Mouse (Mus musculus) limb, embryonic 14.5 days (tissue): ENCODE measurements around the gene Abcb8. TPM values are rescaled to one million over a fixed set of nuclear protein-coding genes. Genes with fewer than 3 reads are reported as not detected.

ENCODE experiments used
- ATAC-seq: fragments of 200-750 bp; cut with Nextera tagmentation; 2 replicates; pipeline ENCODE4 v1.8.0; 2017; ENCODE audit warnings: low read depth, moderate number of reproducible peaks, moderate TSS enrichment; ENCODE audit not compliant: low FRiP score
- DNase-seq: peaks from one replicate; pipeline ENCODE4 v3.0.0-alpha.2; 2015; ENCODE audit warnings: low spot score
- H3K27ac ChIP-seq: fragments of 300-500 bp; sonication (generic); replicated peaks from 2 replicates; pipeline ENCODE4 v1.5.1; 2014; ENCODE audit warnings: low read depth, mild to moderate bottlenecking, low read length, moderate library complexity, mixed read lengths
- H3K27me3 ChIP-seq: fragments of 300-500 bp; sonication (generic); 2 replicates; pipeline ENCODE4 v1.6.1; 2014; ENCODE audit warnings: low read length, mixed read lengths; ENCODE audit not compliant: control insufficient read depth, insufficient read depth
- H3K36me3 ChIP-seq: fragments of 300-500 bp; sonication (generic); 2 replicates; pipeline ENCODE4 v1.6.1; 2014; ENCODE audit warnings: mild to moderate bottlenecking, low read length, moderate library complexity, mixed read lengths; ENCODE audit not compliant: control insufficient read depth, insufficient read depth
- H3K4me1 ChIP-seq: fragments of 300-500 bp; sonication (generic); 2 replicates; pipeline ENCODE4 v1.6.1; 2014; ENCODE audit warnings: antibody characterized with exemption, low read length, mixed read lengths; ENCODE audit not compliant: control insufficient read depth, insufficient read depth
- H3K4me2 ChIP-seq: fragments of 300-500 bp; sonication (generic); replicated peaks from 2 replicates; pipeline ENCODE4 v1.6.1; 2014; ENCODE audit warnings: low read depth, mild to moderate bottlenecking, low read length, moderate library complexity; ENCODE audit not compliant: severe bottlenecking
- H3K4me3 ChIP-seq: fragments of 300-500 bp; sonication (generic); replicated peaks from 2 replicates; pipeline ENCODE4 v1.5.1; 2014; ENCODE audit warnings: low read length
- H3K9ac ChIP-seq: fragments of 300-500 bp; sonication (generic); 2 replicates; pipeline ENCODE4 v1.6.1; 2014; ENCODE audit warnings: mild to moderate bottlenecking, low read depth, low read length, moderate library complexity; ENCODE audit not compliant: severe bottlenecking
- H3K9me3 ChIP-seq: fragments of 300-500 bp; sonication (generic); 2 replicates; pipeline ENCODE4 v1.6.1; 2016; ENCODE audit warnings: low read length; ENCODE audit not compliant: control insufficient read depth
- POLR2A ChIP-seq: fragments of 200-500 bp; IDR thresholded peaks from 2 replicates; pipeline ENCODE4 v1.8.0; 2012; ENCODE audit warnings: inconsistent platforms, mild to moderate bottlenecking, moderate library complexity, borderline replicate concordance; ENCODE audit not compliant: insufficient read depth, insufficient read length; ENCODE audit errors: extremely low read depth
- WGBS: fragments of 180-500 bp; shearing (Covaris S2); extraction: QIAGEN DNeasy Blood & Tissue Kit; methylation state at CpG from one replicate; pipeline ENCODE4 v1.1.7; 2014; 5-methylcytosine and 5-hydroxymethylcytosine counted together
- polyA plus RNA-seq, 2 experiments: library from polyadenylated mRNA; depleted of rRNA in 1 of 2; stranded (reverse) in 1 of 2; unstranded in 1 of 2; fragments of >200 nt; fragmentation: Nextera tagmentation in 1 of 2; extraction: Ambion mirVana in 1 of 2; gene quantifications; 2 replicates each; pipeline versions ENCODE4 v1.2.1 to v1.2.3; 2012 to 2014

The Abcb8 gene
- polyA plus RNA-seq, 2 experiments: 35.8 to 45.3 TPM

- WGBS: under 1% methylated on average over 28 of the region's 41 CpGs
- peak; percentile 82 for ATAC-seq
- H3K9me3 ChIP-seq: no peaks in the 10 kb centered on the region
- H3K36me3 ChIP-seq: no peaks in the 10 kb centered on the region
- peak overlapping the region; percentile 60 for H3K4me3 ChIP-seq
- peaks cover 30% of the 10 kb centered on the region for H3K27me3 ChIP-seq
- peak; percentile 80 for DNase-seq
- no peak for TF ChIP-seq POLR2A
- peak overlapping the region; percentile 67; the same call in 1 of the 2 replicates for H3K27ac ChIP-seq
- peak overlapping the region; percentile 64; the same call in 1 of the 2 replicates for H3K9ac ChIP-seq
- peaks cover 18% of the 10 kb centered on the region for H3K4me1 ChIP-seq
- peak overlapping the region; percentile 99 for H3K4me2 ChIP-seq
Measured at GRCm38 (mm10) chr5:24351701-24352171, 41.7 kb upstream of the Abcb8 start.

DNA sequence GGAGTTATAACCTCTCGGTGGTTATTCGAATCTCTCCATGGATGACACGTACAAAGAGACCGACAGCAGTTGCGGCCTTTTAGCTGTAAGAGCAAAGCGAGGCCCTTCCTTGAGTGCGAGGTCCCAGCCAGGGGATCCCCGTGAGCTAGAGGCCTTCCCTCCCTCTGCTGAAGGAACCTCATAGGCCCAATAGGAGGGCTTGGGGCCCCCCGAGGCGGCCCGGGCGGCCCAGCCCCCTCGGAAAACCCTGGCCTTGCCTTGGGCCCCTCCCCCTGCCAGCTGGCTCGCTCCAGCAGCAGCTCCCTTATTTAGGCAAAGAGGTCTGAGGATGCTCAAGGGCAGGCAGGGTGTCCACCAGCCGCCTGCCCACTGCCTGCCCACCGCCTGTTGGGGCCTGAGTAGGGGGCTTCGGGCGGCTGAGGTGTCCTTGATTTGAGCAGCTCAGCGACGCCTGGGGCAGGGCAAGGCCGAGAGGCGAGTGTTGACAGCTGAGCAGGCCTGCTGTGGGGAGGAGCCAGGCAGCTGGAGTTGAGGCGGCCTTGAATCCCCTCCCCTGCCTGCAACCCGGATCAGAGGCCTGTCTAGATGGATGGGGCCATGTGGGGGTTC is 41.1 kb upstream of the Abcb8 start:
- peaks cover 30% of the 10 kb centered on the region for H3K27me3 ChIP-seq
- peak; percentile 65 for DNase-seq
- H3K4me1 ChIP-seq: peaks cover 18% of the 10 kb centered on the region
- peak overlapping the region; percentile 21; the same call in 1 of the 2 replicates for H3K9ac ChIP-seq
- no peak for TF ChIP-seq POLR2A
- peak overlapping the region; percentile 60 for H3K4me3 ChIP-seq
- H3K36me3 ChIP-seq: no peaks in the 10 kb centered on the region
- peak overlapping the region; percentile 99 for H3K4me2 ChIP-seq
- WGBS: 3% methylated on average over 23 of the region's 24 CpGs
- peak overlapping the region; percentile 67 for H3K27ac ChIP-seq
- ATAC-seq: peak; percentile 84
- H3K9me3 ChIP-seq: no peaks in the 10 kb centered on the region

GRCm38 (mm10) chr5:24353327-24353726 is 40.1 kb upstream of the Abcb8 start:
- no peaks in the 10 kb centered on the region for H3K36me3 ChIP-seq
- peaks cover 27% of the 10 kb centered on the region for H3K27me3 ChIP-seq
- H3K27ac ChIP-seq: no peak overlapping the region
- H3K4me1 ChIP-seq: peaks cover 18% of the 10 kb centered on the region
- no peak for ATAC-seq
- no peaks in the 10 kb centered on the region for H3K9me3 ChIP-seq
- no peak for TF ChIP-seq POLR2A
- H3K4me2 ChIP-seq: no peak overlapping the region
- 19% methylated on average over 4 of the region's 4 CpGs for WGBS
- no peak overlapping the region for H3K4me3 ChIP-seq
- no peak for DNase-seq
- H3K9ac ChIP-seq: no peak overlapping the region

DNA sequence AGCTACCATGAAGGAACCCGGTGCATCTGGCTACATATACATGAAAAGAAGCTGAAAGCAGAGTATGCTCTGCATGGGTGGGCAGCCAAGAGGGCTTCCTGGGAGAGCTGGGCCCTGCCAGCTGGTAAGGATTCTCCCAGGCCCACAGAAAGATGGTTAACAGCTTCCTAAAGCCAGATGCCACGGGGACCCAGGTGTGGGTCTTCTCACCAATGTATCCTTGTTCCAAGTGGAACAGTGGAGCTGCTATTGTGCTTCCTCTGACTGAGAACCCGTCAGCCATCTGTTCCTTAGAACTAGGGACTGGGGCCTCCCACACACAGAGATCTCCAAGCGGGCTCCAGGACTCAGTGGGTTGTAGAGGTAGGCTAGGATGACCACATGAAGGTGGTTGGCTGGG is 36.7 kb upstream of the Abcb8 start:
- H3K4me1 ChIP-seq: peaks cover 12% of the 10 kb centered on the region
- no peaks in the 10 kb centered on the region; the same call in 1 of the 2 replicates for H3K27me3 ChIP-seq
- H3K4me3 ChIP-seq: no peak overlapping the region
- H3K9me3 ChIP-seq: no peaks in the 10 kb centered on the region
- no peak overlapping the region for H3K27ac ChIP-seq
- WGBS: 57% methylated on average over 4 of the region's 4 CpGs
- ATAC-seq (no peak), DNase-seq (no peak)
- H3K4me2 ChIP-seq: no peak overlapping the region
- no peak for TF ChIP-seq POLR2A
- H3K36me3 ChIP-seq: no peaks in the 10 kb centered on the region
- no peak overlapping the region for H3K9ac ChIP-seq

GRCm38 (mm10) chr5:24357461-24357860 is 36.0 kb upstream of the Abcb8 start:
- H3K9me3 ChIP-seq: no peaks in the 10 kb centered on the region
- H3K9ac ChIP-seq: no peak overlapping the region
- H3K4me1 ChIP-seq: peaks cover 5% of the 10 kb centered on the region
- TF ChIP-seq POLR2A: no peak
- H3K27me3 ChIP-seq: no peaks in the 10 kb centered on the region; the same call in 1 of the 2 replicates
- H3K27ac ChIP-seq: no peak overlapping the region
- no peak overlapping the region for H3K4me3 ChIP-seq
- ATAC-seq (peak; percentile 53; the same call in 1 of the 2 replicates), DNase-seq (peak; percentile 97)
- 11% methylated on average over 7 of the region's 7 CpGs for WGBS
- no peaks in the 10 kb centered on the region for H3K36me3 ChIP-seq
- H3K4me2 ChIP-seq: no peak overlapping the region
